Mouse (Mus musculus) lung, postnatal 0 days (tissue): Measurements from ENCODE around the gene Ass1. TPM values are rescaled to one million over a fixed set of nuclear protein-coding genes. Genes with fewer than 3 reads are reported as not detected.

Source experiments
- ATAC-seq: fragments of 200-750 bp; cut with Nextera tagmentation; 2 replicates; pipeline ENCODE4 v1.8.0; 2017; ENCODE audit warnings: moderate library complexity
- DNase-seq: peaks from one replicate; pipeline ENCODE4 v3.0.0-alpha.2; 2016; ENCODE audit warnings: low spot score
- H3K27ac ChIP-seq: fragments of 300-500 bp; sonication (generic); 2 replicates; pipeline ENCODE4 v1.5.1; 2014; ENCODE audit warnings: antibody characterized with exemption, mild to moderate bottlenecking, low read length, mixed read lengths
- H3K27me3 ChIP-seq: fragments of 300-500 bp; sonication (generic); replicated peaks from 2 replicates; pipeline ENCODE4 v1.6.1; 2014; ENCODE audit warnings: low read length, mixed read lengths; ENCODE audit not compliant: insufficient read depth
- H3K36me3 ChIP-seq: fragments of 300-500 bp; sonication (generic); 2 replicates; pipeline ENCODE4 v1.6.1; 2014; ENCODE audit warnings: low read length, mixed read lengths; ENCODE audit not compliant: insufficient read depth
- H3K4me1 ChIP-seq: fragments of 300-500 bp; sonication (generic); 2 replicates; pipeline ENCODE4 v1.6.1; 2014; ENCODE audit warnings: antibody characterized with exemption, low read depth, low read length, mixed read lengths; ENCODE audit not compliant: insufficient read depth
- H3K4me2 ChIP-seq: fragments of 300-500 bp; sonication (generic); replicated peaks from 2 replicates; pipeline ENCODE4 v1.6.1; 2014; ENCODE audit warnings: low read depth, mild to moderate bottlenecking, low read length, moderate library complexity, mixed read lengths
- H3K4me3 ChIP-seq: fragments of 300-500 bp; sonication (generic); 2 replicates; pipeline ENCODE4 v1.5.1; 2014; ENCODE audit warnings: low read depth, low read length
- H3K9ac ChIP-seq: fragments of 300-500 bp; sonication (generic); replicated peaks from 2 replicates; pipeline ENCODE4 v1.6.1; 2014; ENCODE audit warnings: low read depth, mild to moderate bottlenecking
- H3K9me3 ChIP-seq: fragments of 300-500 bp; sonication (generic); 2 replicates; pipeline ENCODE4 v1.6.1; 2016; ENCODE audit warnings: low read length, mixed read lengths
- CTCF ChIP-seq: IDR thresholded peaks from 2 replicates; pipeline ENCODE4 v1.5.1; 2016; ENCODE audit warnings: antibody characterized with exemption, mild to moderate bottlenecking
- EP300 ChIP-seq: IDR thresholded peaks from 2 replicates; pipeline ENCODE4 v1.6.1; 2016; ENCODE audit warnings: antibody characterized with exemption, mild to moderate bottlenecking, control low read depth
- WGBS: fragments of 180-500 bp; shearing (Covaris S2); extraction: QIAGEN DNeasy Blood & Tissue Kit; methylation state at CpG from one replicate; pipeline ENCODE4 v1.1.7; 2014; 5-methylcytosine and 5-hydroxymethylcytosine counted together
- polyA plus RNA-seq: library from polyadenylated mRNA; unstranded; fragments of >200 nt; fragmentation: Nextera tagmentation; extraction: Ambion mirVana; gene quantifications from 2 replicates; pipeline ENCODE4 v1.2.1, GENCODE M21; 2015

The Ass1 gene
- polyA plus RNA-seq, 1 experiment from 2014 or later = 27.0 TPM

DNA sequence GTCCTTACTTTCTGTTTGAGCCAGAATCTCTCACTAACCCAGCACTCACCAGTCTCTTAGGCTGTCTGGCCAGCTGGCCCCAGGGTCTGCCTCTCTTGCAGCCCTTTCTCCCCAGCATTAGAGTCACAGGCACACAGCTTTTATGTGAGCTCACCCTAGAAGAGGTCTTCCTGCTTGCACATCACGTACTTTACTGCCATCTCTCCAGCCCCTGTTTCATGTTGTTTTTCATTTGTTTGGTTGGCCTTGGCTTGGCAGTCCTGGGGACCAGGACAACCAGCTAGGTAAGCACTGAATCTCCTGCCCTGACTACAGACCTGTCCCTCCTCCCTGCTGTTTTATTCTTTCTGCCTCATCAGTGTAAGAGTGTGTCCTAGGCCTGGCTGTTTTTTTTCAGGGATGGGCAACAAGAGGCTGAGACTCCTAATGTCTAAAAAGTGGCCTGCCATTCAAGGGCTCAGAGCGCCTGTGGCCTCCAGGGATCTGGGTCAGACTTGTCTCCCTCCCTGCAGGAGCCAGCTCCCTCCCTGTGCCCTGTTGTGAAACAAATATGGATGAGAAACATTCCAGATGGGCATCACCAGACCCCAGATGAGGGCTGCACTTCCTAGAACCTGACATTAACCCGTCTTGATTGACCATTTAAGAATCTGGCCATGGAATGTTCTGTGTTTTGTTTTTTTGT lies 21.1 kb upstream of the Ass1 start:
- 55% methylated on average over 3 of the region's 3 CpGs for WGBS
- H3K9me3 ChIP-seq = no peaks in the 10 kb centered on the region
- no peak for ATAC-seq
- H3K27me3 ChIP-seq = no peaks in the 10 kb centered on the region
- no peaks in the 10 kb centered on the region; the same call in 1 of the 2 replicates for H3K4me1 ChIP-seq
- no peak overlapping the region for H3K4me3 ChIP-seq
- H3K4me2 ChIP-seq = no peak overlapping the region
- H3K9ac ChIP-seq = no peak overlapping the region
- no peak overlapping the region for H3K27ac ChIP-seq
- no peak for DNase-seq
- TF ChIP-seq EP300 (no peak), CTCF (no peak)
- no peaks in the 10 kb centered on the region for H3K36me3 ChIP-seq

DNA sequence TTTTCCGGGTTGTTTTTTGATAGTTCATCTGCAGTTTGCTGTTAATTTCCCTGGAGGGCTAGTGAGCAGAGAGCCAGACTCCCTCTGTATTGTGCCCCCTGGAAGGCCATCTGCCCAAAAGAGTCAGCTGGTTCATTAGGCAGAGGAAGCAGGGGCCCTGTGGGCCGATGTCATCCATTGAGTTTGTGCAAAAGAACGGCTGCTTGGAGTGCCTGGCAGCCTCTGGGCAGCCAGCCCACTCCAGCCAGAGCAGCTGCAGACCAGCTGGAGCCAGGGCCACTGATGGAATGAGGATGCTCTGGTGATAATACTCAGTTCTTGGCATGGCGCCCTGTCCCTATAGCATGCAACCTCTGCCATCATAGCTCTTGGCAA lies 20.6 kb upstream of the Ass1 start:
- ATAC-seq (peak; percentile 39), DNase-seq (peak; percentile 66)
- 30% methylated on average over 4 of the region's 4 CpGs for WGBS

GRCm38 (mm10) chr2:31449902-31450301 lies 20.1 kb upstream of the Ass1 start:
- 91% methylated on average over 4 of the region's 4 CpGs for WGBS
- Histone ChIP-seq H3K27me3 (no peaks in the 10 kb centered on the region), H3K4me2 (no peak overlapping the region), H3K9ac (no peak overlapping the region), H3K36me3 (no peaks in the 10 kb centered on the region), H3K4me3 (no peak overlapping the region), H3K9me3 (no peaks in the 10 kb centered on the region), H3K4me1 (peaks cover 6% of the 10 kb centered on the region; the same call in 1 of the 2 replicates), H3K27ac (no peak overlapping the region)
- ATAC-seq (no peak), DNase-seq (no peak)
- TF ChIP-seq EP300 = no peak
- no peak for TF ChIP-seq CTCF

More for the DNA sequence above, 20.6 kb upstream of the Ass1 start:
- Histone ChIP-seq H3K9ac (no peak overlapping the region), H3K9me3 (no peaks in the 10 kb centered on the region), H3K27me3 (no peaks in the 10 kb centered on the region), H3K36me3 (no peaks in the 10 kb centered on the region), H3K4me2 (no peak overlapping the region), H3K4me1 (peaks cover 1% of the 10 kb centered on the region; the same call in 1 of the 2 replicates), H3K4me3 (no peak overlapping the region), H3K27ac (no peak overlapping the region)
- TF ChIP-seq EP300 (no peak), CTCF (no peak)

DNA sequence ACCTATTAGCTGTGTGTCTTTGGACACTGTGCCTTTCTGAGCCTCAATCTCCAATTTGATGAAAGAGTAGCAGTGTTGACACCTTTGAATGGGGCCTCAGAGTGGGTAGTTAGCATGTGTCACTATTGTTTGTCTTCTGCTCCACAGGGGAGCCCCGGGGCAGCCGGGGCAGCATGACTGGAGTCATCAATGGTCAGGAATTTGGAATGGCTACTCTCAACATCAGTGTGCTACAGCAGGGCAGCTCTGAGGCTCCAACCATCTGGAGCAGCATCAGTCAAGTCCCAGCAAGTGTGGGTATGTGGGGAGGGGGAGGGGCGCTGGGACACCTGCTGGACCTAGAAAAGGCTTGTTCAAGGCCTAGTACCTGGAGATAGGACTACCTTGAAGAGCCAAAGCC lies 19.3 kb upstream of the Ass1 start:
- H3K27ac ChIP-seq = no peak overlapping the region
- H3K4me2 ChIP-seq = no peak overlapping the region
- no peaks in the 10 kb centered on the region for H3K27me3 ChIP-seq
- no peak for ATAC-seq
- peaks cover 9% of the 10 kb centered on the region; the same call in 1 of the 2 replicates for H3K4me1 ChIP-seq
- H3K36me3 ChIP-seq = no peaks in the 10 kb centered on the region
- no peaks in the 10 kb centered on the region for H3K9me3 ChIP-seq
- H3K9ac ChIP-seq = no peak overlapping the region
- no peak for DNase-seq
- TF ChIP-seq CTCF (no peak), EP300 (no peak)
- no peak overlapping the region for H3K4me3 ChIP-seq
- 44% methylated on average over 3 of the region's 3 CpGs for WGBS

GRCm38 (mm10) chr2:31451530-31451929 lies 18.5 kb upstream of the Ass1 start:
- H3K36me3 ChIP-seq = no peaks in the 10 kb centered on the region
- no peak for TF ChIP-seq CTCF
- TF ChIP-seq EP300 = no peak
- H3K4me2 ChIP-seq = no peak overlapping the region
- no peaks in the 10 kb centered on the region for H3K27me3 ChIP-seq
- H3K9ac ChIP-seq = no peak overlapping the region
- H3K9me3 ChIP-seq = no peaks in the 10 kb centered on the region
- no peak overlapping the region for H3K27ac ChIP-seq
- peaks cover 9% of the 10 kb centered on the region; the same call in 1 of the 2 replicates for H3K4me1 ChIP-seq
- no peak for DNase-seq
- whole genome bisulfite sequencing = 31% methylated on average over 1 of the region's 1 CpGs
- no peak for ATAC-seq
- H3K4me3 ChIP-seq = no peak overlapping the region

GRCm38 (mm10) chr2:31453011-31453410 lies 17.0 kb upstream of the Ass1 start:
- TF ChIP-seq CTCF (no peak), EP300 (no peak)
- Histone ChIP-seq H3K27ac (peak overlapping the region; percentile 61; the same call in 1 of the 2 replicates), H3K9me3 (no peaks in the 10 kb centered on the region), H3K4me2 (no peak overlapping the region), H3K36me3 (no peaks in the 10 kb centered on the region), H3K4me1 (peaks cover 9% of the 10 kb centered on the region; the same call in 1 of the 2 replicates), H3K4me3 (no peak overlapping the region), H3K9ac (no peak overlapping the region), H3K27me3 (no peaks in the 10 kb centered on the region)
- ATAC-seq = no peak
- 58% methylated on average over 13 of the region's 13 CpGs for WGBS
- no peak for DNase-seq
